Mouse (Mus musculus) kidney, postnatal 36 days (tissue): Measurements from ENCODE around the gene Trmt10c.

Experiments
- DNase-seq, 2 experiments: peaks; one replicate each; pipeline ENCODE4 v3.0.0; 2021 to 2022; ENCODE audit warnings: mixed read lengths in 2 of 2

Gene Trmt10c

DNA sequence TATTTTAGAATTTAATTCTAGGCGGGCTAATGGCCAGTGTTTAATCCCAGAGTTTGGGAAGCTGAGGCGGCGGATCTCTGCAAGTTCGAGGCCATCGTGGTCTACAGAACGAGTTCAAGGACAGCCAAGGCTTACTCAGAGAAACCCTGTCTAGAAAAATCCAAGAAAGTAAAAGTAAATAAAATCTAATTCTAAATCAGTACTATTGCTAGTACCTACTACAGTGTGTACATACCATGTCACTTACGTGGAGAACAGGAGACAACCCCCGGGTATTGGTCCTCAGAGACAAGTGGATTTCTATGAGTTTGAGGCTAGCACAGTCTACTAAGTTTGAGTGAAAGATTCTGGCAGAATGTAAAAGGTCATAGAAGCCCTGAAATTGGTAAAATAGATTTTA is 471 bp upstream of the Trmt10c start:
- no peak for DNase-seq

DNA sequence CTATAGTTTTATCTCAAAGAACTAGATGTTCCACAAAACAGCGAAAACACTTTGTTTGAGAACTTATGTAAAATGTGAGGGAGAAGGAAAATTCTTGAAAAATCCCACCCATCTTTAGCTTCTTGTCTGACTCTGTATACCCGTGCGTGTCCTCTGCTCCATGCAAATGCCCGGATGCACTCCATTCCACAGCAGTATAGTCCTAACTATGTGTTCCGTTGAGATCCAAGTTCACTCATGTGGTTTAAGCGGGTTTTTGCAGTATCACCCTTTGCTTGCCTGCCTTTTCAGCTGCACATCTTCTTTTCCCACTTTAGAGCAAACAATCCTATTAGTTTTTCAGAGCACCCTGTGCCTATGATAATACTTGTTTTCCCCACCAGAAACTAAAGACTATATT is 1.1 kb downstream of the Trmt10c start:
- no peak for DNase-seq

DNA sequence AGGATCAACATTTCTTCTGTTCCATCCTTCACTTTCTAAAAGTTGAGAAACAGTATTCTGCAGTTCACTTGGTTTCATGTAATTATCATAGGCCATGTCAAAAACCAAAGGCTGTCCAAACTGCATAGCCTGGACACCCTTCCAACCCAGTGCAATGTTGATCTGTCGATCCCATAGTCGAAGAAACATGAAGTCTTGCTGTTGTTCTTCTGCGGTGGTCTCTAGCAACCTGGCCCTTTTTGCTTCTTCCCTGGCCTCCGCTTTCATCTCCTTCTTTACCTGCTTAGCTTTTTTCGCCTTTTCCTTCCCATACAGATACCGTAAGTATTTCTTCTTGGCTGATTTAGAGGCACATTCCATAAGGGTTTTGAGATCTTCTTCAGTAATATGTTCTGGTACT is 3.1 kb downstream of the Trmt10c start:
- DNase-seq, result no peak

DNA sequence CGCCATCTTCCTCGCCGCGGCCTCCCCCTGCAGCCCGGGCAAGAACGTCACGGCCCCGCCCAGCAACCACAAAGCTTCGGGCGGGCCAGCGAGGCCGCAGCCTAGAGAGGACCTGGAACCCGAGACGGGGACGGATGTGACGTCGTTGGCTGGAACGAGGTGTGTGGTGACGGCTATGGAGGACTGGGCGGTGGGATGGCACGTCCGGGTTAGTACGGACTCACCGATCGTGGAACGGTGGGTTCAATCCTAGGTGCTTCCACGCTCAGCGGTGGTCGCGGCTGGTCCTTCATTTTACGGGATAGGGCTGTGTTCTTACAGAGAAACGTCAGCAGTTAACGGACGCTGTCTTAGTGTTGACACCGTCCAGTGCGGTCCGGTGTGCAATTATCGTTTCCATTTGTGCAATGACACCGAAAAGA is 7.9 kb downstream of the Trmt10c start, which contains the start of gene Pcnp:
Gene Pcnp (minus strand): TSS at position 79 of the 422 bp plus-strand sequence.
- peak; percentile 98 to 99 for DNase-seq

DNA sequence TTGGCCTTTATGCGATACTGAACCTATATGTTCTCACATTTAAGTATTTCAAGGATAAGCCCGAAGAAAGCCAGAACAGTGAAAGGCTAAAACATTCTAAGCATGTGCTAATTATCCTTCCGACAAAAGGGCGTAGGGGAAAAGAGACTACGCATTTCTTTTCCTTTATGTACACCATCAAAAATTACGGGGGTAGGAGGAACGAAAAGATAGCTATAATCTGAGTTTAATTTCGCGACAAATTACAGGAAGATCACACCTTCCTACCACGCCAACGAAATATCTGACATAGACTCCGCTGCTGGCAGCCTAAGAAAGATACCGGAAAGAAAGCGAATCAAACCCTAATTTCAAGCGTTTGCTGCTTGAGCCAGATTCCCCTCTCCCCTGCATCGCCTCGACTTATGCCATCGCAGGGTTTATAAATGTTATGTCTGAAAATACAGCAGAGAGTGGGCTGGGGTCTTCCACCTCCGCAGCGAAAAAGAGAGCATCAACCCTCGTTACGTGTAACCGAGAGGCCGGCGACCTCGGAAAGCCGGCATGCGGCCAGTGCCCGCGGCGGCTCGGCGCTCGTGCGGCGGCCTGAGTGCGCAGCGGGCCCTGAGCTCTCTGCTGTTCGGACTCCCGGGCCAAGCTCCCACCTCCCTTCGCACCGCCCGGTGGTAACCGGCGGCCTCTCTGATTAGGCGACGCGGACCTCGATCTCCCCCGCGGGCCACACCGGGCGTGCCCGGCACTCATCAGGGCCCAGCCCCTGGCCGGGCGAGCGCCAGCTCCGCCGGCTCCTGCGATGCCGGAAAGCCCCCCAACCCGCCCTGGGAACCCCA is 8.7 kb downstream of the Trmt10c start:
- DNase-seq, result peak; percentile 73 to 76

DNA sequence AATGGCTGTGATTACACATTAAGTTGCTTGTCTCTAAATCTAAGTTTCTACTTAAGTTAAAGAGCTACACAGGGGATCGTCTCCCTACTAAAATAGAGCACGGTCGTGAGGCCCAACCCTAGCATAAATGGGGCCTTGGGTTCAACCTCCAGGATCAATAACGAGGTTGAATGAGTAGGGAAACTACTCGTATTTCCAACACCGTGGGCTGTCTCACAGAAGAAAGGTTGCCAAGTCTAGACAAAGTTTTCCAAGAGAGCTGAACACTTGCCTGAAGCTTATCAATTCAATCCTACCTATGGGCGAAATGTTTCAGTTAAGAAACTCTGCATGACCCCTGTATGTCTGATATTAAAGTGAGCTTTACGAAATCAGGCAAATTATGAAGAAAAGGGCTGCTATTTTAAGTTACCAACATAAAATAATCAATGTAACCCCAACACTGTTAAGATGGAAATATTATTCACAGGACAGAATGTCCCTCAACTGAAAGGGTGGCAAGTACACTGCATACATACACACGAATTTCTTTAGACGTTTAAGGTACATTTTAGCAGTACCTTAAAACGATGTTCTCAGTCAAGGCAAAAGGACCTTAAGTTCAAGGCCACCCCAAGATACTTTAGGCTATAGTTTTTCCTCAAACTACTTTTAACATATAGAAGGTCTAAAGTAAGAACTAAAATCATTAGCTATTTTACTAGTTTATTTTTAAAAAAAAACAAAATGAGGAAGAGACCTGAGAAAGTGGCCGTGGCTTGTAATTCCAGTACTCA is 9.6 kb downstream of the Trmt10c start:
- no peak for DNase-seq

DNA sequence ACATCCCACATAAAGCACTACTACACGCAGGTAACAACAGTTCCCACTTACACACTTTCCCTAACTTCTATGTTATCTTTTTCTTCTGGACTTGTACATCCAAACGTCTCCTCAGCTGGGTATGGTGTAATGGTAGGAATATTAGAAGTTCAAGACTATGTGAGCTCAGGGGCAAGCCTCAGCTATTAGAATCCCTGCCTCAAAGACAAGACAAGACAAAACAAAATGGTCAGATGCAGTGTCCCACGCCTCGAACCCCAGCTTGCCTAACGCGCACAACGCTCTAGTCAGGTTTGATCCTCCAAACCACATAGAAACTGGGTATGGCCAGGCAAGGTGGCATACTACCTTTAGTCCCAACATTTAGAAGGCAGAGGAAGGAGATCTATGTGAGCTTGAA is 18.0 kb downstream of the Trmt10c start:
- DNase-seq, result no peak

DNA sequence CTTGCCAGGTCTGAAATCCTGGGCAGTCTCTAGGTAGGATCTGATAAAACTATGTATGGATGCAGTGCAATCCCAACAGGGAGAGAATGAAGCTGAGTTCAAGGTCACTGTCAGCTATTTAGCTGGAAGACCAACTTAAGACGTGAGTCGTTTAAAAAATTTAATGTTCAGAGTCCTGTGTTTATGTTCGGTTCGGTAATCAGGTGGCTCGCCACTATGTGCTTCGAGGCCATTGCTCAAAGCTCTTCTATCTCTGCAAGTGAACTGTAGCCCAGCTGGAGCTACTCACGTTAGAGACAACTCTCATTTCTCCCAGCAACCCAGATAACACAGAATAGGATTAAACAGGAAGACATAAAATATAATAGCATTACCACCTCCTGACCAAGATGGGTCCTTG is 23.5 kb downstream of the Trmt10c start:
- no peak for DNase-seq

DNA sequence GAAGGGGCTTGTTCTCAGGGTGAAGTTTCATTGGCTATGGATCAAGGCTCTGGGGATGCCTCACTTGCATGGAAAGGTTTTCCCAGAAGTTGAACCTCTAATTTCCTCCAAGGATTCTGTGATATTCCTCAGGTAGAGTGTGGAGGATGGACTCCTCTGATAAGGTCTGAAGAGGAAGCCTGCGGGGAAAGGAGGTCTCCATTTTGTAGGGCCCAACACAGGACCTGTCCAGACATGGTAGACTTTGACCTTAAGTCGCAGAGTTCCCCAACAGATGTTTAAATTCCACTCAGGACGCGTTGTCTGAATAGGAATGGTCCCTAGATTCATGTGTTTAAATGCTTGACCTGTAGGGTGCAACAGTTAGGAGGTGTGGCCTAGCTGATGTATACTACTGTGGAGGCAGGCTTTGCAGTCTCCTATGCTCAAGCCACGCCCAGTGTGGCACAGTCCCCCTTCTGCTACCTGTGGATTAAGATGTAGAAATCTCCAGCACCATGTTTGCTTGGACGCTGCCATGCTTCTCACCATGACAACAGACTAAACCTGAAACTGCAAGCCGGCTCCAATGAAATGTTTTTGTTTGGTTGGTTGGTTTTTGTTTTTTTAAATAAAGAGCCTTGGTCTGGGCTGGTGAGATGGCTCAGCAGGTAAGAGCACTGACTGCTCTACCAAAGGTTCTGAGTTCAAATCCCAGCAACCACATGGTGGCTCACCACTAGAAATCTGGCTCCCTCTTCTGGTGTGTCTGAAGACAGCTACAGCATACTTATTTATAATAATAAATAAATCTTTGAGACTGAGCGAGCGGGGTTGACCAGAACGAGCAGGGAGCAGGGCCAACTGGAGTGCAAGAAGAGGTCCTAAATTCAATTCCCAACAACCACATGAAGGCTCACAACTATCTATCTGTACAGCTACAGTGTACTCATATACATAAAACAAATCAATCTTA is 24.6 kb downstream of the Trmt10c start:
- DNase-seq, result no peak

DNA sequence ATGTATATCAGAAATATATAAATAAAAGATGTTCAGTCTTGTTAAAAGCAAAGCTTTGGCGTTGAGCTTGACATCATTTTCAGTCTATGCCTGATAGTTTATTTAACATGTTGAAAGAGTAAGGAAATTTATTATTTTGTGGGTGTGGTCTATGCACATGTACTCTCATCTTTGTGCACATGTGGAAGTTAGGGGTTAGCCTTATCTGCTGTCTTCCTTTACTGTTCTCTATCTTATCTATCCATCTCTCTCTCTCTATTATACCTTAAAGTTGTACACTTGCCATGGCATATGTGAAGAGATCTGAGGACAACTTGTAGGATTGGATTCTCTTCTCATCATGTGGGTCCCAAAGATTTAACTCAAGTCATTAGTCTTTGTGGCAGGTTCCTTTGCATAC is 28.8 kb downstream of the Trmt10c start:
- DNase-seq, result no peak

DNA sequence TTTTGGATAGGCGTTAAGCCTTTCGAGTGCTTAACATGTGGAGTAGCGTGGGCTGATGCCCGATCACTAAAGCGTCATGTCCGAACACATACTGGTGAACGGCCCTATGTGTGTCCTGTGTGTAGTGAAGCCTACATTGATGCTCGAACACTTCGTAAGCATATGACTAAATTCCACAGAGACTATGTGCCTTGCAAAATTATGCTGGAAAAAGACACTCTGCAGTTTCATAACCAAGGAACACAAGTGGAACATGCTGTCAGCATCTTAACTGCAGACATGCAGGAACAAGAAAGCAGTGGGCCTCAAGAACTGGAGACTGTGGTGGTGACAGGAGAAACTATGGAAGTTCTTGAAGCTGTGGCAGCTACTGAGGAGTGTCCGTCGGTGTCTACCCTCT is 30.8 kb downstream of the Trmt10c start:
- no peak for DNase-seq

DNA sequence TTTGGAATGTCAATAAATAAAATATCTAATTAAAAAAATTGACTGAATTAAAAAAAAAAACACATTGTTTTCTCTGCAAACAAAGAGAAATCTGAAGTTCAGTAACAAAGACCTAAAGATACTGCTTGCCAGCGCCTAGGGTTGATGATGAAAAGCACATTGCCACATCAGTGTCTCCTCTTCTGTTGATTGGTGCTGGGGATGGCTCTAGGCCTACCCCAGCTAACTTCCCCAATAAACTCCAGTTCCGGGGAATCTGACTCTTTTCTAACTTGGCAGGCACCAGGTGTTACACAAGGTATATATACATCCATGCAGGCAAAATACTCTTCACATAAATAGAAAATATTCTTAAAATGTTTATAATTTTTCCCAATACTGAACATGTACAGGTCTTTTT is 43.4 kb downstream of the Trmt10c start:
- no peak for DNase-seq

DNA sequence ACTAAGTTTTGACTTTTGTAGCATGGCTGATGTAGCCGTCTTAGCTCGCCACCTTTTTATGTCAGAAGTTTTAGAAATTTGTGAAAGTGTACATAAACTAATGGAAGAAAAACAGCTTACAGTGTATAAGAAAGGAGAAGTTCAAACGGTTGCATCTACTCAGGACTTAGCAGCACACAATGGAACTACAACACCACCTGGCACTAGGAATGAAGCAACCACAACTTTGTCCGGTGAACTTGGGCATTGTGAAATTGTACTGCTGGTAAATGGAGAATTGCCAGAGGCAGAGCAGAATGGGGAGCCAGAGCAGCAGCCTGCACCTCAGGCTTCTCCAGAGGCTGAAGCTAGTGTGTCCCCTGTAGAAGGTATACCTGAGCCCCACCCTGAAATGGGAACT is 47.3 kb downstream of the Trmt10c start:
- DNase-seq, result no peak

DNA sequence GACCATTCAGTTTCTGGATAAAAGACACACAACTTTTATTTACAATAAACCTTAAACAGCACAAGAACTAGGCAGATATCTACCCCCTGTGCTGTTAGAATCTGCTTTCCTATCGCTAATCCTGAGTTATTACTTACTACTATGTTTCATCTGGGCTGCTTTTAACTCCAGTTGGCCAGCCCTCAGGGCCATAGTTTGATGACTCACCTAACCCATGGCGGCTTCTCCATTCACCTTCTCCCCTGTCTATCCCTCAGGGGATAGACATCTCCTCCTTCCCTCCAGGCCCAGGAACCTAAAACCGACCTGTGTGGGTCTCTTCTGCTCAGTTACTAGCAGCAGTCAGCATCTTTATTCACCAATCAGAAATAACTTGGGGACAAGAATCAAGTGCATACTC is 51.6 kb downstream of the Trmt10c start:
- no peak for DNase-seq
